Mouse (Mus musculus): ENCODE results near the gene Zdhhc20.

DNA sequence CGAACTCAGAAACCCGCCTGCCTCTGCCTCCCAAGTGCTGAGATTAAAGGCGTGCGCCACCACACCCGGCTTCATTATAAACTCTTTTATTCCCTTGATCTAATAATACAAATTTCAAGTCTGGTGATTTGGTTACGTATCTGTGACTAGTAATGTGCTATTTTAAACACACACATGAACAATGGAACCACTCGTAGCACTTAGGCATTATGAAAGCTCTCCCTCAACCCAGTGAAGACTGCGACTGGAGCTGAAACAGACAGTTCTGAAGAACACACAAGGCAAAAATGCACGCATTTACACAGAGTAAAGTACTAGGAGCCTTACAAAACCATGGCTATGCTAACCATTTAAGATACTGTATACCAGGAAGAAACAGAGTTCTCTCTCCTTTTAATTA, 12.2 kb downstream of the Zdhhc20 start:
- TF ChIP-seq CTCF (conservative IDR thresholded peaks at IDR 0.05; ENCODE audit: insufficient read depth, insufficient read length, low read depth, low read length) (no peak), POLR2A (IDR thresholded peaks at IDR 0.05; ENCODE audit: low read depth, low read length) (no peak)

Data from kidney, adult 2 months (tissue).